Mouse (Mus musculus): ENCODE results near the gene Gm49378. TPM values are rescaled to one million over a fixed set of nuclear protein-coding genes. Genes with fewer than 3 reads are reported as not detected.

The Gm49378 gene
- polyA plus RNA-seq, 1 experiment from 2014 or later = 1.1 TPM

DNA sequence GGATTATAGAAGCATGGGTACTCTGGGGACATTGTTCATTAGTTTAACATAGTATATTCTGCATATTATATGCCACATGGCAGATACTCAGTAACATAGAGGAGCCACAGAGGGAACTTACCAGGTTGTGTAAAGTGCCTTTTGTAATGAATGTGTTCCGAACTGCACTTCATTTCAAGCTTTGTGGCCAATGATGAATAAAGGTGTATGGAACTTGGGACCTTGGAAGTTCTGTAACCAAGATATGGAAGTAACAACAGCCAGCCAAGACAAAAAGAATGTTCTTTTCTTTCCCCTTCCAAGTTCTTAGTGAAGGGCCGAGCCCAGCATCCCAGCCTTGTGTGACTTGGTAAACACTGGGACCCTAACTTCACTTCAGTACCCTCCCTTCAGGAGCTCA, 12.2 kb upstream of the Gm49378 start, which contains the start of gene Tssk4:
Tssk4 (plus strand) TSS at position 301 of the 400 bp plus-strand sequence.
- WGBS = 91% methylated on average over 2 of the region's 2 CpGs
- Histone ChIP-seq H3K9me3 (replicated peaks) (no peaks in the 10 kb centered on the region), H3K4me3 (no peak within 1 kb of the TSS), H3K27me3 (ENCODE audit: low read depth, poor library complexity, severe bottlenecking) (no peaks in the 10 kb centered on the region), H3K4me1 (peaks cover 8% of the 10 kb centered on the region), H3K36me3 (peaks cover 18% of the 10 kb centered on the region), H3K27ac (replicated peaks) (no peak within 1 kb of the TSS)
- no peak for DNase-seq (ENCODE audit: low spot score)

DNA sequence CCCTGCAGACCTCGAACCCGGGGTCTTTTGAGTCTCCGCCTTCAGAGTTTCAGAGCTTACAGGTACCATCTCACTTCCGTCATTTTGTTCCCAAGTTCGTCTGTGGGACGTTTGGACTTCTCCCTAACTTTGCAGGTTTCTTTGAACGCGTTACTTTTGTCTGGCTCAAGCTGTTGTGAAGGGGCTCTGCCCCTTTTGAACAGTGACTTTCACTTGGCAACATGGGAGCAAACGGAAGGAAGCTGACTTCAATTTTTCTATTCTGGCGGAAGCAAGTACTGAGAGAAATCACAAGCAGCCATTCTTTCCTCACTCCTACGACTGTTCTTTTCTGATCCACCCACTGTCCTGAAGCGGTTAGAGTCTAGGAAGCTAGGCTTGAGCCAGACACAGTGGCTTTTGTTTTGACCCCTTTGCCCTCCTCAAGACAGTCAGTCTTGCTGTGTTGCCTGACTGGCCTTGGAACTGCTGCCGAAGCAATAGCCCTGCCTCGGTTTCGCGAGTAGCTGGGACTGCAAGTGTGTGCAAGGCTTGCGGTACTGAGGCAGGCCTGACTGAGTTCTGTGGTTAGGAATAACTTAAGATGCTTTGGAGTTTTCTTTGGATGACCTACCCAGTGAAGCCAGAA, 6.7 kb upstream of the Gm49378 start:
- H3K4me3 ChIP-seq = peak overlapping the region; percentile 98
- H3K36me3 ChIP-seq = peaks cover 43% of the 10 kb centered on the region
- peak overlapping the region; percentile 96; the same call in 1 of the 2 replicates for H3K27ac ChIP-seq (replicated peaks)
- no peaks in the 10 kb centered on the region for H3K27me3 ChIP-seq (ENCODE audit: low read depth, poor library complexity, severe bottlenecking)
- H3K9me3 ChIP-seq (replicated peaks) = no peaks in the 10 kb centered on the region
- no peak for DNase-seq (ENCODE audit: low spot score)
- 42% methylated on average over 17 of the region's 17 CpGs for WGBS
- H3K4me1 ChIP-seq = peaks cover 28% of the 10 kb centered on the region

- Histone ChIP-seq H3K9me3 (replicated peaks) (no peaks in the 10 kb centered on the region), H3K27ac (replicated peaks) (peak within 1 kb of the TSS; percentile 96), H3K4me3 (peak within 1 kb of the TSS; percentile 98), H3K36me3 (peaks cover 54% of the 10 kb centered on the region), H3K27me3 (ENCODE audit: low read depth, poor library complexity, severe bottlenecking) (no peaks in the 10 kb centered on the region), H3K4me1 (peaks cover 28% of the 10 kb centered on the region)
- WGBS = under 1% methylated on average over 89 of the region's 89 CpGs
- DNase-seq (ENCODE audit: low spot score) = peak; percentile 89
Measured at GRCm38 (mm10) chr14:55643060-55643907, 5.6 kb upstream of the Gm49378 start, which contains the start of gene Tm9sf1. Gene Tm9sf1, minus strand, starts transcription at chr14:55643806.

GRCm38 (mm10) chr14:55642679-55643059, 5.0 kb upstream of the Gm49378 start:
- peak overlapping the region; percentile 96 for H3K27ac ChIP-seq (replicated peaks)
- DNase-seq (ENCODE audit: low spot score) = no peak
- H3K36me3 ChIP-seq = peaks cover 60% of the 10 kb centered on the region
- no peaks in the 10 kb centered on the region for H3K9me3 ChIP-seq (replicated peaks)
- WGBS = 23% methylated on average over 8 of the region's 8 CpGs
- H3K4me3 ChIP-seq = peak overlapping the region; percentile 98
- H3K4me1 ChIP-seq = peaks cover 28% of the 10 kb centered on the region
- H3K27me3 ChIP-seq (ENCODE audit: low read depth, poor library complexity, severe bottlenecking) = no peaks in the 10 kb centered on the region

GRCm38 (mm10) chr14:55641291-55641690, 3.6 kb upstream of the Gm49378 start:
- Histone ChIP-seq H3K4me1 (peaks cover 28% of the 10 kb centered on the region), H3K27me3 (ENCODE audit: low read depth, poor library complexity, severe bottlenecking) (no peaks in the 10 kb centered on the region), H3K4me3 (no peak overlapping the region), H3K27ac (replicated peaks) (no peak overlapping the region), H3K36me3 (peaks cover 61% of the 10 kb centered on the region), H3K9me3 (replicated peaks) (no peaks in the 10 kb centered on the region)
- WGBS = 97% methylated on average over 13 of the region's 13 CpGs
- no peak for DNase-seq (ENCODE audit: low spot score)

DNA sequence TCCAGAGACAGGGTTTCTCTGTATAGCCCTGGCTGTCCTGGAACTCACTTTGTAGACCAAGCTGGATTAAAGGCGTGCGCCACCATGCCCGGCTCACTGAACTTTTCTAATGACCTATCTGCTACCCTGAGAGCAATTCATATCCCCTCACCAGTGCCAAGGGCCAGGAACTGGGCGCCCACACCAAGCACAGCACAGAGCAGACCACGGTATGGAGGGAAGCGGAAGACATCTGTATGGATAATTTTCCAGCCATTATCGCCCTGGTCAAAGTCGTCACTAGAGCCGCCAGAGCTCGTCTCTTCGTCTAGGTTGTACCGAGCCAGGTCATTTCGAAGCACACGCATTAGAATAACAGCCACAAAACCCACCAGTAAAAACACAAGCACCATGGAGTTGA, 3.1 kb upstream of the Gm49378 start:
- Histone ChIP-seq H3K36me3 (peaks cover 57% of the 10 kb centered on the region), H3K4me1 (peaks cover 30% of the 10 kb centered on the region)

DNA sequence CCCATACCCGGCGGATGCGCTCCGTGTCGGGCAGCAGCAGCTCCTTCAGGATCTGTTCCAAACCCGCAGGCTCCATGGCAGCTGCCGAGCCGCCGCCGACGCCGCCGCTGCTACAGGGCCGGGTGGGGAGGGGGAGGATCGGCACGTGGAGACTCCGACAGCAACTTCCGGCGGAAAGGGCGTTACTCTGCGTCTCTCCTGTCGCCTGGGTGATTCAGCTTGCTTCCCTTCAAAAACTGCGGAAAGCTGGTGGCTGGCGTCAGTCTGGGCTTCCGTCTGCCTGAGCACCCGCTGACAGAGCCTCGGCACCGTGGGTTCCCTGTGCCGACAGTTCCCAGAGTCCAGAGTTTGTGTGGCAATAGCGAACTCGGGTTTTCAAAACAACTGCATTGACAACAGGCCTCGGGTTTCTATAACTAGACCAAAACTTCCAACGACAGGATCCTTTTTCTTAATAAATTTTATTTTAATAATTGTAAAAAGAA, 2.1 kb downstream of the Gm49378 start, which contains the start of gene Ipo4:
Ipo4 (minus strand) TSS at position 435 of the 485 bp plus-strand sequence.
- WGBS = 4% methylated on average over 33 of the region's 33 CpGs
- peaks cover 83% of the 10 kb centered on the region for H3K36me3 ChIP-seq
- peak; percentile 92 for DNase-seq (ENCODE audit: low spot score)
- peaks cover 21% of the 10 kb centered on the region for H3K4me1 ChIP-seq
- H3K9me3 ChIP-seq (replicated peaks) = no peaks in the 10 kb centered on the region
- H3K4me3 ChIP-seq = peak within 1 kb of the TSS; percentile 80
- H3K27me3 ChIP-seq (ENCODE audit: low read depth, poor library complexity, severe bottlenecking) = no peaks in the 10 kb centered on the region
- H3K27ac ChIP-seq (replicated peaks) = peak within 1 kb of the TSS; percentile 86

More for the DNA sequence above, 3.1 kb upstream of the Gm49378 start:
- Histone ChIP-seq H3K9me3 (replicated peaks) (no peaks in the 10 kb centered on the region), H3K27me3 (ENCODE audit: low read depth, poor library complexity, severe bottlenecking) (no peaks in the 10 kb centered on the region), H3K4me3 (no peak overlapping the region), H3K27ac (replicated peaks) (no peak overlapping the region)
- 97% methylated on average over 14 of the region's 14 CpGs for WGBS
- DNase-seq (ENCODE audit: low spot score) = no peak

GRCm38 (mm10) chr14:55634874-55635522, 2.7 kb downstream of the Gm49378 start:
- WGBS = 6% methylated on average over 23 of the region's 23 CpGs
- H3K4me3 ChIP-seq = peak overlapping the region; percentile 80
- H3K4me1 ChIP-seq = peaks cover 21% of the 10 kb centered on the region
- H3K9me3 ChIP-seq (replicated peaks) = no peaks in the 10 kb centered on the region
- H3K36me3 ChIP-seq = peaks cover 83% of the 10 kb centered on the region
- no peaks in the 10 kb centered on the region for H3K27me3 ChIP-seq (ENCODE audit: low read depth, poor library complexity, severe bottlenecking)
- peak overlapping the region; percentile 86 for H3K27ac ChIP-seq (replicated peaks)
- no peak for DNase-seq (ENCODE audit: low spot score)

DNA sequence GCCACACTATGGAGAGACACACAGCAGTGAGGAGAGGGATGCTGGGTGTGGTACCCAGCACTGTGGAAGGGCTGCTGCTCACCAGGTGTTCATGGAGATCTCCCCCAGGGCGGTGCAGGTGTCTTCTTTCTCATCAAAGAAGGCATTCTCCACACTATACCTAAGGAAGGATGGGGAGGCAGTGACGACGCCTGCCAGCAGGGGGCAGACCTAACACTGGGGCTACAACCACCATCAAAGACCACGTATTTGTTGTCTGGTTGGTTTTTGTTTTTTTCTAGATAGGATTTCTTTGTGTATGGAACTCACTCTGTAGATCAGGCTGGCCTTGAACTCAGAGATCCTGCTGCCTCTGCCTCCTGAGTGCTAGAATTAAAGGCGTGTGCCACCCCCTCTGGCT, 8.4 kb downstream of the Gm49378 start:
- DNase-seq (ENCODE audit: low spot score) = no peak
- Histone ChIP-seq H3K4me3 (no peak overlapping the region), H3K27ac (replicated peaks) (no peak overlapping the region), H3K9me3 (replicated peaks) (no peaks in the 10 kb centered on the region), H3K27me3 (ENCODE audit: low read depth, poor library complexity, severe bottlenecking) (no peaks in the 10 kb centered on the region), H3K4me1 (peaks cover 5% of the 10 kb centered on the region), H3K36me3 (peaks cover 100% of the 10 kb centered on the region)
- WGBS = 67% methylated on average over 5 of the region's 5 CpGs

- no peaks in the 10 kb centered on the region for H3K9me3 ChIP-seq (replicated peaks)
- H3K4me1 ChIP-seq = no peaks in the 10 kb centered on the region
- no peak overlapping the region for H3K27ac ChIP-seq (replicated peaks)
- no peak for DNase-seq (ENCODE audit: low spot score)
- WGBS = 95% methylated on average over 27 of the region's 27 CpGs
- no peak overlapping the region for H3K4me3 ChIP-seq
- H3K27me3 ChIP-seq (ENCODE audit: low read depth, poor library complexity, severe bottlenecking) = no peaks in the 10 kb centered on the region
- H3K36me3 ChIP-seq = peaks cover 97% of the 10 kb centered on the region
Measured at GRCm38 (mm10) chr14:55628077-55628827, 9.4 kb downstream of the Gm49378 start.

- peak overlapping the region; percentile 38 for H3K4me3 ChIP-seq
- 0 out of 2 replicates have a peak, but pooled peaks cover under 1% of the 10 kb centered on the region for H3K36me3 ChIP-seq
- DNase-seq (ENCODE audit: low spot score) = no peak
- no peaks in the 10 kb centered on the region for H3K9me3 ChIP-seq (replicated peaks)
- peaks cover 18% of the 10 kb centered on the region for H3K4me1 ChIP-seq
- H3K27ac ChIP-seq (replicated peaks) = no peak overlapping the region; the same call in 1 of the 2 replicates
- peaks cover 6% of the 10 kb centered on the region for H3K27me3 ChIP-seq (ENCODE audit: low read depth, poor library complexity, severe bottlenecking)
- WGBS = 60% methylated on average over 22 of the region's 22 CpGs
Measured at GRCm38 (mm10) chr14:55618486-55619195, 19.1 kb downstream of the Gm49378 start.
